In genomic region chr19:53413617-53414380, GRCm38 (mm10) we compare ENCODE assay signal across 21 mouse cellular contexts. TPM values are rescaled to one million over a fixed set of nuclear protein-coding genes. Genes with fewer than 3 reads are reported as not detected.
DNase-seq lines count a peak whose midpoint lies in the region; ATAC-seq and TF ChIP-seq lines count a peak whose summit lies in the region.
"Had no signal": no experiment of that assay in that cellular context is flagged by ENCODE, and none has a peak within 500 bp of the region (broad histone marks: within the 10 kb centered on the region; RNA-seq: fewer than 3 reads in every experiment).

No protein-coding gene starts in this region.

- no peak for TF ChIP-seq EP300 in lung, postnatal 0 days (IDR thresholded peaks at IDR 0.05)

- peaks cover 49% of the 10 kb centered on the region for H3K4me1 ChIP-seq in heart, embryonic 10.5 days
- no peaks in the 10 kb centered on the region for H3K4me1 ChIP-seq in lung, postnatal 0 days (ENCODE audit: insufficient read depth, low read depth, low read length)
- peaks cover 35% of the 10 kb centered on the region for H3K4me1 ChIP-seq in limb, embryonic 10.5 days

- no peaks in the 10 kb centered on the region for H3K27me3 ChIP-seq in heart, embryonic 10.5 days (ENCODE audit: insufficient read depth, poor library complexity, severe bottlenecking)
- H3K27me3 ChIP-seq in lung, postnatal 0 days (replicated peaks; ENCODE audit: insufficient read depth, low read length) = no peaks in the 10 kb centered on the region
- H3K27me3 ChIP-seq in limb, embryonic 10.5 days (ENCODE audit: low read depth, poor library complexity, severe bottlenecking) = no peaks in the 10 kb centered on the region
- H3K27me3 ChIP-seq: heart, embryonic 15.5 days; midbrain, embryonic 13.5 days had no signal

- H3K9me3 ChIP-seq in heart, embryonic 10.5 days = no peaks in the 10 kb centered on the region
- no peaks in the 10 kb centered on the region for H3K9me3 ChIP-seq in lung, postnatal 0 days (ENCODE audit: low read length)
- no peaks in the 10 kb centered on the region for H3K9me3 ChIP-seq in limb, embryonic 10.5 days (replicated peaks)
- H3K9me3 ChIP-seq: embryonic facial prominence, embryonic 10.5 days; heart, embryonic 15.5 days; midbrain, embryonic 13.5 days had no signal

- 72% methylated on average over 15 of the region's 15 CpGs for WGBS in heart, embryonic 10.5 days
- WGBS in lung, postnatal 0 days = 77% methylated on average over 15 of the region's 15 CpGs
- 73% methylated on average over 15 of the region's 15 CpGs for WGBS in limb, embryonic 10.5 days

- H3K36me3 ChIP-seq in heart, embryonic 10.5 days = no peaks in the 10 kb centered on the region
- no peaks in the 10 kb centered on the region for H3K36me3 ChIP-seq in lung, postnatal 0 days (ENCODE audit: insufficient read depth, low read length)
- no peaks in the 10 kb centered on the region for H3K36me3 ChIP-seq in limb, embryonic 10.5 days
- H3K36me3 ChIP-seq: embryonic facial prominence, embryonic 10.5 days; heart, embryonic 15.5 days; midbrain, embryonic 13.5 days had no signal

- H3K4me2 ChIP-seq in lung, postnatal 0 days (replicated peaks; ENCODE audit: low read depth, low read length) = no peak overlapping the region
- H3K4me2 ChIP-seq: heart, embryonic 15.5 days; hindbrain, embryonic 14.5 days; midbrain, embryonic 13.5 days had no signal

- peak overlapping the region; percentile 44; the same call in 1 of the 2 replicates for H3K27ac ChIP-seq in heart, embryonic 10.5 days
- H3K27ac ChIP-seq in lung, postnatal 0 days (ENCODE audit: low read length) = no peak overlapping the region
- 0 out of 2 replicates have a peak overlapping the region, but pooled peaks have one; percentile 34 for H3K27ac ChIP-seq in limb, embryonic 10.5 days
- no peak overlapping the region for H3K27ac ChIP-seq in layer of hippocampus, adult 2 months
- H3K27ac ChIP-seq: heart, embryonic 15.5 days; hindbrain, embryonic 14.5 days; midbrain, embryonic 13.5 days had no signal

- DNase-seq in heart, embryonic 10.5 days (ENCODE audit: low spot score) = no peak
- no peak for DNase-seq in heart, adult 8-10 months (ENCODE audit: low spot score)
- no peak for DNase-seq in lung, postnatal 0 days (ENCODE audit: low spot score)
- DNase-seq in lung, postnatal 10 days = no peak
- DNase-seq in limb, embryonic 10.5 days (ENCODE audit: low spot score) = no peak
- DNase-seq in yolk sac, embryonic 10.5 days (ENCODE audit: low spot score) = peak; percentile 72
- no peak for DNase-seq in adrenal gland, postnatal 14 days
- DNase-seq in layer of hippocampus, adult 2 months (ENCODE audit: low spot score in 2 of 2) = no peak
- DNase-seq: cerebellum, postnatal 14 days; gastrocnemius, postnatal 14 days; layer of hippocampus, postnatal 36 days; lung, adult 18-20 months; right cerebral cortex, postnatal 25 days had no signal

- no peak overlapping the region for H3K4me3 ChIP-seq in heart, embryonic 10.5 days
- H3K4me3 ChIP-seq in lung, postnatal 0 days (ENCODE audit: low read depth, low read length) = no peak overlapping the region
- H3K4me3 ChIP-seq in limb, embryonic 10.5 days = no peak overlapping the region
- H3K4me3 ChIP-seq in layer of hippocampus, adult 2 months = no peak overlapping the region
- H3K4me3 ChIP-seq: embryonic facial prominence, embryonic 10.5 days; heart, embryonic 15.5 days; midbrain, embryonic 13.5 days had no signal

- no peak overlapping the region for H3K9ac ChIP-seq in lung, postnatal 0 days (replicated peaks; ENCODE audit: low read depth)
- H3K9ac ChIP-seq: heart, embryonic 15.5 days; hindbrain, embryonic 14.5 days; midbrain, embryonic 13.5 days had no signal

- peak; percentile 50; the same call in 1 of the 2 replicates for ATAC-seq in lung, postnatal 0 days
- ATAC-seq: midbrain, embryonic 13.5 days had no signal

- no peak for TF ChIP-seq CTCF in lung, postnatal 0 days (IDR thresholded peaks at IDR 0.05)
- no peak for TF ChIP-seq CTCF in layer of hippocampus, adult 2 months (conservative IDR thresholded peaks at IDR 0.05)

RNA-seq across cellular contexts. Expression of gene Smndc1, which starts 23.4 kb away (rescaled TPM):
- 27.6 and 31.7 TPM in 2 replicates for polyA plus RNA-seq in heart, embryonic 10.5 days (2016; fragmentation: Nextera tagmentation; extraction: Ambion mirVana)
- total RNA-seq in heart, adult 8-10 months (2022) = 10 to 100 TPM; 31.9 to 37.5 (median 33.3) TPM
- 35.8 and 40.0 TPM in 2 replicates for polyA plus RNA-seq in lung, postnatal 0 days (2015; fragmentation: Nextera tagmentation; extraction: Ambion mirVana)
- 41.2 and 43.8 TPM in 2 replicates for polyA plus RNA-seq in limb, embryonic 10.5 days (2016; fragmentation: Nextera tagmentation; extraction: Ambion mirVana)
- total RNA-seq in adrenal gland, postnatal 14 days (2021) = 43.0 and 44.7 TPM in 2 replicates
- total RNA-seq in layer of hippocampus, adult 2 months (2021) = 10 to 100 TPM; 39.9 to 40.7 TPM

RNA-seq across cellular contexts. Expression of gene Gm10197, which starts 42.2 kb away (rescaled TPM):
- not detected in 2 replicates for polyA plus RNA-seq in heart, embryonic 10.5 days (2016; fragmentation: Nextera tagmentation; extraction: Ambion mirVana)
- total RNA-seq in heart, adult 8-10 months (2022) = not detected
- polyA plus RNA-seq in lung, postnatal 0 days (2015; fragmentation: Nextera tagmentation; extraction: Ambion mirVana) = 2.2 TPM in 1 of 2 replicates, not detected in the other
- polyA plus RNA-seq in limb, embryonic 10.5 days (2016; fragmentation: Nextera tagmentation; extraction: Ambion mirVana) = 6.6 TPM in 1 of 2 replicates, not detected in the other
- total RNA-seq in adrenal gland, postnatal 14 days (2021) = not detected in 2 replicates
- not detected for total RNA-seq in layer of hippocampus, adult 2 months (2021)
- total RNA-seq: adrenal gland, postnatal 4 days; gastrocnemius, postnatal 14 days; layer of hippocampus, postnatal 36 days; left cerebral cortex, postnatal 36 days had no signal
- polyA plus RNA-seq: heart, embryonic 15.5 days; hindbrain, embryonic 14.5 days; large intestine, adult 2 months; midbrain, embryonic 13.5 days; urinary bladder, adult 2 months had no signal

Comparison
In these comparisons a context has a peak if more than half of its experiments do, and no peak if none do; other contexts are left out.
1. H3K27ac ChIP-seq: peak in heart, embryonic 10.5 days (single experiment) and limb, embryonic 10.5 days (single experiment); none in lung, postnatal 0 days (single experiment) and layer of hippocampus, adult 2 months (single experiment).